Mouse (Mus musculus) layer of hippocampus, adult 11-12 months (tissue): ENCODE data around the gene Nmur1.

ENCODE experiments used
- DNase-seq: peaks from one replicate; pipeline ENCODE4 v3.0.0; 2022; ENCODE audit warnings: low spot score

Nmur1 gene

GRCm38 (mm10) chr1:86409476-86409875 is 16.6 kb downstream of the Nmur1 start:
- DNase-seq: no peak

GRCm38 (mm10) chr1:86408515-86408914 is 17.5 kb downstream of the Nmur1 start:
- no peak for DNase-seq

DNA sequence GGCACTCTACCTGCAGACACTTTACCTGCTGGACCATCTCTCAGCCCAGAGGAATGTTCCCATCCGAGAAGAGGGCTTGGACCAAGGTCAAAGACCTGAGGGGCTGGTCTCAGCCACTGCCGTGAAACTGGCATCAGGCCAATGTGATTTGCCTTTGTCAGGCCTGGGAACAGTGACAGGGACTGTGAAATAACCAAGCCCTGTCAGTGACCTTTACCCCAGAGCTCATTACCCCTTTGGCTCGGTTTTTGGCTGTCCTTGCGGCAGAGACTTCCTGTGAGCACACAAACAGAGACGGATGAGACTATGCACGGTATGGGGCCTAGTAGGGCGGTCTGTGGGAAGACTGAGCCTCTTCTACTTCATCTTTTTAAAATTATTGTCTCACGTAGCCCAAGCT is 19.1 kb downstream of the Nmur1 start:
- DNase-seq: no peak

DNA sequence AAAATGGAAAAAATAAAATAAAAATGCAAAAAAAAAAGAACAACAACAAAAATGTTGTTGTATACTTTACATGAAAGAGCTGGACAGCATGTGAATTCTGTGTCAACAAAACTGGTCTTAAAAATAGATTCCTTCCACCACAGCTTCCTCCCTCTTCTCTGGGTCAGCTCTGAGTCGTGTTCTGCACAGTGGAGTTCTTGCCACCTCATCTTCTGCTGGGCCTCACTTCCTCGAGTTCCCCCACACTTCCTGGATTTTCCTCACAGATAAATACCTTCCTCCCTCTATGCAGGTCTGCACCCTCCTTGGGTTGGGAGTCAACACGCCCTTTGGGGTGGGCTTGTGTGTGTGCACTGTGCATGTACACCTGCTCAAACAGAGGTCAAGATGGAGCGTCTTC is 19.7 kb downstream of the Nmur1 start:
- peak; percentile 45 for DNase-seq

GRCm38 (mm10) chr1:86404834-86405233 is 21.2 kb downstream of the Nmur1 start:
- DNase-seq: no peak

DNA sequence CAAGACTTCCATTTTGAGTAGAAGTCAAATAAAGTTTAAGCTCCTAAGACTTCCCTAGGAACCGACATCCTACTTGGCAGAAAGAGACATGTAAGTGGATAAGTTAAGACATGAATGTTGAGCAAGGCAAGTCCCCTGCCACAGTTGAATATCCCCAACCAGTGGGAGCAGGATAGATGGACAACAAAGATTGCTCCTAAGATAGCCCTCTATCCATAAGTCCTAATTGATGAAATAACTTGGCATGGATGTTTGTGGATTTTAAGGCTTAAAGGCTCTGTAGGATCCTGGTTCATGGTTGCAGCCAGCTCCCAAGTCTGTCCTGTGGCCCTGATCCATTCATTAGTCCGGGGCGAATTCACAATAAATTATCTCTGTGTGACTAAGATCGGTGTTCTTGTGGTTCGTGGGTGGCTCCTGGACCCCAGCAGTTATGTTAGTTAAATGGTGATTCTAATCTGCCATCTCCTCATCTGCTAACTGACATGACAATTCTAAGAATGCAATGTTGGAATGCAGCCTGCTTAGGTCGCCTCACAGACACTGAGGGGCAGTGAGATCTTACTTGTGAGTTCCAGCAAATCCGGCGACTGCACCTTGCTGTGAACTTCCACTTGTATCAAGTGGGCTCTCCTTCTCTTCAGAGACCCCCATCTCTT is 25.8 kb downstream of the Nmur1 start:
- no peak for DNase-seq

- no peak for DNase-seq
Measured at GRCm38 (mm10) chr1:86399322-86399721, 26.7 kb downstream of the Nmur1 start.

DNA sequence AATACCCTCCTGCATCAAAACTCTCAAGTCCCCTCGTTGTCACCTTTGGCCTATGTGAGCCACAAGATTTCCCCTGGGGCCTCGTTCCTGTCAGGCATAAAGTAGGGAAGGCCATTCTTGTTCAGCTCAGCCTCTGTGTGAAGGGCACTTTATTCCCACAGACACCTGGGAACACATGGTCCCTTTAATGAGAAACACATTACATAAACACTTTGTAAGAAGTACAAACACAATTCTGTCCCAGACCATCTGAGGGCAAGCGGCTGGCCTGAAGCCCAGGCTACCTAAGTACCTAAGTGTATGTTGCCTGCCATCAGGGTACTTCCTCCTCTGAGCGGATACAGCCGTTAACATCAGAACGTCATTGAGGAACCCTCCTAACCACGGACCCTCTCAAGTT is 27.8 kb downstream of the Nmur1 start:
- no peak for DNase-seq

- no peak for DNase-seq
Measured at GRCm38 (mm10) chr1:86397621-86398020, 28.4 kb downstream of the Nmur1 start.

GRCm38 (mm10) chr1:86395897-86396296 is 30.1 kb downstream of the Nmur1 start:
- DNase-seq: no peak

DNA sequence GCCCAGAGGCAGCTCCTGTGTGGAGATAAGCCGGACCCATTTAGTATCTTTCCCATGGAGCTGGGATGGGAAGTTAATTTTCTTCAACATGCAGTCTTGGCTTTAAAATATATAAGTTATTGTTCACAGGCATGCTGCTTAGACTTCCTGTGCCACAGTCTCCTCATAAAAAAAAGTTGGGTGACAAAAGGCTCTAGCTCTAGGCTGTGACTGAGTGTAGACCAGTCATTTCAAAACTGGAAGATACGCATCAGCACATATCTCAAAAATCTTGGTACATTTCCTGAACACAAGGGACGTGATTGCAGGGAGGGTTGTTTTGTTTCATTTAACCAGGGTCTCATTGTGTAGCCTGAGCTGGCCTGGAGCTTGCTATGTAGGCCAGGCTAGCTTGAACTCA is 31.8 kb downstream of the Nmur1 start:
- no peak for DNase-seq

DNA sequence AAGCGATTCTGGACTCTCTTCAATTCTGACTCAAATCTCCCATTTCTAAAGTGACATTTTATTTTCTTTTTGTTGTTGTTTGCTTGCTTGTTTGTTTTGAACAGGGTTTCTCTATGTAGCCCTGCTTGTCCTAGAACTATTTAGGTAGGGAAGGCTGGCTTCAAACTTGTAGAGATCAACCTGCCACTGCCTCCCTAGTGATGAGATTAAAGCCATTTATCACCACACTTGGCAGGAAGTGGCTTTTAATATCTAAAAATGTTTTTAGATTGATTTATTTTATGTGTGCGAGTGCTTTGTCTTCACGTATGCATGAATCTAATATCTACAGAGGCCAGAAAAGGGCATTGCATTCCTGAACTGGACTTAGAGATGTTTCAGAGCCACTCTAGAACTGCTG is 32.8 kb downstream of the Nmur1 start:
- no peak for DNase-seq

GRCm38 (mm10) chr1:86391425-86391824 is 34.6 kb downstream of the Nmur1 start:
- DNase-seq: no peak

DNA sequence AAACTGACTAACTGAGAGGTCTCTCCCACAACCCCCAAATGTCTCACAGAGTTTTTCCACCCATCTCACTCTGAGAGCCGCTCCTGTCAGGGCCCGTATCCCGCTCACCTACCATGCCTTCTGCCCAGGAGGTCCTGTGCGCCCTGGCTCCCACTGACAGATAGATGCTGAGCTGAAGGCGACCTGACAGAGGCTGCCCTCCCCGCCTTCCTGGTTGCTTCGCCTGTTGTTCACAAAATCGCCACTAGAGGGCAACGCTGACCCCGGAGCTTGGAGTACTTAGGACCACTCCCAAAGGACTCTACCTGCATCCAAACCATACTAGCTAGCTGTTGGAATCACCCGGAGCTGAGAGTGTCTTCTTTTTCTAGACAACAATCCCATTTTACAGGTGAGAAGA is 36.8 kb downstream of the Nmur1 start:
- peak; percentile 73 for DNase-seq

DNA sequence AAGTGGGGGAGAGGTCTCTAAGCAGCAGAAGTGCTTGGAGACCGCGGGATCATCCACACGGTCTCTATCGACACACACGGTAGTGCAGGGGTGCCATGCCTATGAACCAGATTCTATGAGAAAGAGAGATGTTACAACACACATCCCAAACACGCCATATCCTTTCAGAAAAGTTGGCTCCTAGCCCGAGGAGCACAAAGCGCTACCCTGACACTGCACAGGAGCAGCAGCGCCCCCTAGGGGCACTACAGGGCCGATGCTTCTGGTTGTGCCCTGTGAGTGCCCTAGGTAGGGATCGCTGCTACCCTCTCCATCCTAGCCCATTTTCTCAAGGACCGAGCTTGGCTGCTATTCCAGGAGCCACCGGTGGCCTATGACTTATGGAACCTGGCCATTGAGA is 45.0 kb downstream of the Nmur1 start:
- peak; percentile 78 for DNase-seq

DNA sequence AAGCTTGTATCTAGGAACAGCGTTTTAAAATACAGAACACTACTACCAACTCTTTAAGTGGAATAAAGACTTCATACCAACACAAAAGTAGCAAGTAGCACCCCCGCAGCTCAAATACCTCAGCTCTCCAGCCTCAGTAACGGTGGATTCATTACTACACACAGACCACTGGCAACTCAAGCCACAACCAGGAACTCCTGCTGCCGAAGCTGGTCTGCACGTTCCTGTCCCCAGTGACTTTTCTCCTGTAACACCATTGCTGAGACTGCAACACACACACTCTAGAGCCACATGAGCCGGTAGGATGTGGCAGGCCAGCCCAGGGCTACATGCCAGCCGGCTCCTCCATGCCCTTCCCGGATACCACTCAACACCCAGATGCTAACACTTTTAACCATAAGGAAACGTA is 46.9 kb downstream of the Nmur1 start:
- DNase-seq: peak; percentile 29

DNA sequence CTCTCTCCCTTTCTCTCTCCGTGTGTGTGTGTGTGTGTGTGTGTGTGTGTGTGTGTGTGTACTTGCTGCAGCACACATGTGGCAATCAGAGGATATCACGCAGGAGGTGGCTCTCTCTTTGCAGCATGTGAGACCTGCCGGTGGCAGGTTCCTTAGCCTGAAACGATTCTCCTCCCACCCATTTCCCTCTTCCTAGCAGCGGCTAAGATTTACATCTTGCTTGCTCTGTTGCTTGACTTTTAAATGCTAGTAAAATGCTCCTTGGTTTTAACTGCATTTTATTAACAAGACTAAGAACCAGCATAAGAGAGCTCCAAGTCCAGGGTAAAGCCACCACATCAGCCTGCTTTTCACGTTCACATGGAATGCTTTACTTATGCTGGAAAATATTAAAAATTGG is 47.4 kb downstream of the Nmur1 start:
- no peak for DNase-seq

DNA sequence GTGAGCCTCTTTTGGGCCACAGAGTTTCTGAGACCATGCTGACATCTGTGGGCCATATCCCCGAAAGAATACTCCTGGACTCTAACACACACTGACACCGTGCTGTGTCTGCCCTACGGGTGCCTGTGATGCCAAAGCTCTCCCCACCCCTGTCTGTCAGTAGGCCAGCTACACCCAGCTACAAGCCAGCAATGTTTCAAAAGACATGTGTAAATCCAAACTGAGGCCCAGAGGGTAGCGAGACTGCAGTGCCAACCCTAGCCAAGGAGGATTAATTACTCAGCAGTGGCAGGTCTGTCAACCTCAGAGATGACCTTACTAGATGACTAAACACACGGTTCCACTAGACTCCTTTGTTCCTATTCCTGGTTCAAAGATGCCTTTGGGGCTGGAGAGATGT is 49.7 kb downstream of the Nmur1 start:
- DNase-seq: no peak

DNA sequence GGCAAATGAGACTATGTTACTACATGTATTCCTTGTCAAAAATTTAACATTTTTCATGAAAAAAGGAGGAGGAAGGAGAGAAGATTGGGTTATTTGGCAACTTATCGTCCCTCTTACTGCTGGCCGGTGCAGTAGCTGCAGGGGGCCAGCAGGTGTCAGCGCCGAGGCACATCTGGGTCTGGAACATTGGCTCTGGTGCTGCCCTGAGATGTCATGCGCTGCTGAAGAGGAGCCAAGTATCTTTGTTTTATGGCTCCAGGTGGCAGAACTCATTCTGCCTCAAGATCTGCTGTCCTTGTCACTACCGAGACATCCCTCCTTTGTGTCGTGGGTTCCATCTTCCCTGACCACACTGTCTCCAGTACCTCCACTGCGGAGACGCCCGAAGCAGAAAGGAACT is 54.0 kb downstream of the Nmur1 start:
- DNase-seq: peak; percentile 59

- no peak for DNase-seq
Measured at GRCm38 (mm10) chr1:86368086-86368485, 57.9 kb downstream of the Nmur1 start.

DNA sequence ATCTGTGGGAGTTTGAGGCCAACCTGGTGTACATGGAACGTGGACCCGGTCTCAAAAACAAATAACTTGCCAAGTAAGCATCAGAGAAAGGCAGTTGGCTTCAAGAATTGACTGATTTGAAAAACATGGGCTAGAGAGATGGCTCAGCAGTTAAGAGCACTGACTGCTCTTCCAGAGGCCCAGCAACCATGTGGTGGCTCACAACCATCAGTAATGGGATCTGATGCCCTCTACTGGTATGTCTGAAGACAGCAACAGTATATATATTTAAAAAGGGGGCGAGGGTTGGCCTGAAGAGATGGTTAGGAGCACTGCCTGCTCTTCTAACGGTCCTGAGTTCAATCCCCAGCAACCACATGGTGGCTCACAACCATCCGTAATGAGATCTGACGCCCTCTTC is 62.4 kb downstream of the Nmur1 start:
- no peak for DNase-seq

DNA sequence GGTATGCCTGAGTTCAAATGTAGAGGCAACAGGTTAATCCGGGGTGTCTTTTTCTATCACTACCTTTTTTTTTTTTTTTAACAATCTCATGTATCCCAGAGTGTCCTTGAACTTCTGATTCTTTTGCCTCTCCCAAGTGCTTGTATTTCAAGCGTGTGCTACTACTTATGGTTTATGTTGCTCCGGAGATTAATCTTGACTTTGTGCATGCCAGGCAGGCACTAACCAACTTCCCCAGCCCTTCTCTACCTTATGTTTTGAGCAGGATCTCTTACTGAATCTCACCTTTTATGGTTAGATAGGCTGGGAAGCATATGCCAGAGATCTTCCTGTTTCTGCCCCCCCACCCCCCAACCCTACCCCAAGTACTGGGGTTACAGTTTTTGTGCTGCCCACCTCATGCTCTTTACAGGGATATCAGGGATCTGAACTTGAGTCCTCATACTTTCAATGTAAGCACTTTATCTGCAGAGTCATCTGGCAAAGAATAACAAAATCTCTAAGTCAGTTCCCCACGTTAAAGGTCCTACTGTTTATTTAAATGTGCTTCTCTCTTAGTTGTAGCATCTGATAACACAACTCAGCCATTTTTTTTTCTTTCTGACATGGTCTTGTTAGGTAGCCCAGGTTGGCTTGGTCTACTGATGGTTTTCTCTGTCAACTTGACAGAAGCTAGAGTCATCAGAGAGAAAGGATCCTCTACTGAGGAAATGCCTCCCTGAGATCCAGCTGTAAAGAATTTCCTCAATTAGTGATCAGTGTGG is 64.0 kb downstream of the Nmur1 start:
- no peak for DNase-seq

- DNase-seq: no peak
Measured at GRCm38 (mm10) chr1:86360441-86360840, 65.6 kb downstream of the Nmur1 start.

- DNase-seq: no peak
Measured at GRCm38 (mm10) chr1:86359798-86360179, 66.2 kb downstream of the Nmur1 start.
